11 mouse cellular contexts compared by ENCODE assay signal in genomic region chr1:180405576-180406335, GRCm38 (mm10).
DNase-seq lines count a peak whose midpoint lies in the region; ATAC-seq lines count a peak whose summit lies in the region.
"Had no signal": no experiment of that assay in that cellular context is flagged by ENCODE, and none has a peak within 500 bp of the region (broad histone marks: within the 10 kb centered on the region; RNA-seq: fewer than 3 reads in every experiment).

No protein-coding gene starts in this region.

- intact Hi-C loops in heart, postnatal 25 days (cut with DNase I) = loop anchor here (5.0 kb wide), 1 partner anchor 73 kb away; the partner anchor contains the start of gene Itpkb

- H3K36me3 ChIP-seq in neural tube, embryonic 15.5 days = no peaks in the 10 kb centered on the region
- no peaks in the 10 kb centered on the region for H3K36me3 ChIP-seq in limb, embryonic 10.5 days
- no peaks in the 10 kb centered on the region for H3K36me3 ChIP-seq in stomach, embryonic 16.5 days (ENCODE audit: control insufficient read depth, insufficient read depth, low read length)
- H3K36me3 ChIP-seq: limb, embryonic 12.5 days had no signal

- no peaks in the 10 kb centered on the region for H3K27me3 ChIP-seq in neural tube, embryonic 15.5 days (replicated peaks)
- no peaks in the 10 kb centered on the region for H3K27me3 ChIP-seq in limb, embryonic 10.5 days (ENCODE audit: low read depth, poor library complexity, severe bottlenecking)
- H3K27me3 ChIP-seq in stomach, embryonic 16.5 days (ENCODE audit: control insufficient read depth, insufficient read depth, low read length) = no peaks in the 10 kb centered on the region
- H3K27me3 ChIP-seq: limb, embryonic 12.5 days had no signal

- no peak overlapping the region for H3K4me3 ChIP-seq in neural tube, embryonic 15.5 days (replicated peaks)
- no peak overlapping the region for H3K4me3 ChIP-seq in limb, embryonic 10.5 days
- H3K4me3 ChIP-seq in stomach, embryonic 16.5 days (replicated peaks; ENCODE audit: low read length) = no peak overlapping the region
- H3K4me3 ChIP-seq: limb, embryonic 12.5 days had no signal

- no peak for ATAC-seq in neural tube, embryonic 15.5 days (ENCODE audit: low FRiP score)
- no peak for ATAC-seq in stomach, embryonic 16.5 days (ENCODE audit: insufficient read depth, low FRiP score)
- ATAC-seq in erythroblast, adult 5-6 weeks (replicated peaks; ENCODE audit: low FRiP score, poor library complexity, severe bottlenecking) = no peak

- DNase-seq in neural tube, embryonic 10.5 days (ENCODE audit: extremely low spot score, low spot score) = no peak
- DNase-seq in heart, postnatal 25 days (ENCODE audit: low spot score) = peak; percentile 69
- no peak for DNase-seq in limb, embryonic 10.5 days (ENCODE audit: low spot score)
- no peak for DNase-seq in frontal cortex, postnatal 25 days (ENCODE audit: low spot score in 2 of 2)
- DNase-seq in left cerebral cortex, adult 8-10 months (ENCODE audit: low spot score in 2 of 2) = no peak
- DNase-seq: cerebellum, adult 11-12 months; gastrocnemius, postnatal 10 days had no signal

- H3K9me3 ChIP-seq in neural tube, embryonic 15.5 days (replicated peaks) = no peaks in the 10 kb centered on the region
- no peaks in the 10 kb centered on the region for H3K9me3 ChIP-seq in limb, embryonic 10.5 days (replicated peaks)
- no peaks in the 10 kb centered on the region for H3K9me3 ChIP-seq in stomach, embryonic 16.5 days (replicated peaks; ENCODE audit: control insufficient read depth, low read length)
- H3K9me3 ChIP-seq: limb, embryonic 12.5 days had no signal

- peaks cover 35% of the 10 kb centered on the region for H3K4me1 ChIP-seq in neural tube, embryonic 15.5 days
- H3K4me1 ChIP-seq in limb, embryonic 10.5 days = peaks cover 77% of the 10 kb centered on the region
- peaks cover 78% of the 10 kb centered on the region for H3K4me1 ChIP-seq in stomach, embryonic 16.5 days (ENCODE audit: control insufficient read depth, insufficient read depth, low read length)

- H3K27ac ChIP-seq in neural tube, embryonic 15.5 days (replicated peaks) = peak overlapping the region; percentile 52
- peak overlapping the region; percentile 42; the same call in 1 of the 2 replicates for H3K27ac ChIP-seq in limb, embryonic 10.5 days
- peak overlapping the region; percentile 94; the same call in 1 of the 2 replicates for H3K27ac ChIP-seq in stomach, embryonic 16.5 days (ENCODE audit: low read length)

- H3K9ac ChIP-seq in neural tube, embryonic 15.5 days (replicated peaks) = no peak overlapping the region
- 0 out of 2 replicates have a peak overlapping the region, but pooled peaks have one; percentile 2 for H3K9ac ChIP-seq in stomach, embryonic 16.5 days (ENCODE audit: low read length)
- H3K9ac ChIP-seq: limb, embryonic 12.5 days had no signal

- H3K4me2 ChIP-seq in neural tube, embryonic 15.5 days = no peak overlapping the region
- no peak overlapping the region for H3K4me2 ChIP-seq in stomach, embryonic 16.5 days (ENCODE audit: low read depth, low read length)
- H3K4me2 ChIP-seq: limb, embryonic 12.5 days had no signal

- 81% methylated on average over 9 of the region's 9 CpGs for WGBS in neural tube, embryonic 15.5 days
- 82% methylated on average over 9 of the region's 9 CpGs for WGBS in limb, embryonic 10.5 days
- WGBS in stomach, embryonic 16.5 days = 79% methylated on average over 9 of the region's 9 CpGs

Comparison
In these comparisons a context has a peak if more than half of its experiments do, and no peak if none do; other contexts are left out.
1. H3K27ac ChIP-seq: peak in every context shown above with its lines; median percentile 94 in stomach, embryonic 16.5 days; 52 in neural tube, embryonic 15.5 days; 42 in limb, embryonic 10.5 days.